Mouse (Mus musculus): Measurements from ENCODE around the gene Glmn.

DNA sequence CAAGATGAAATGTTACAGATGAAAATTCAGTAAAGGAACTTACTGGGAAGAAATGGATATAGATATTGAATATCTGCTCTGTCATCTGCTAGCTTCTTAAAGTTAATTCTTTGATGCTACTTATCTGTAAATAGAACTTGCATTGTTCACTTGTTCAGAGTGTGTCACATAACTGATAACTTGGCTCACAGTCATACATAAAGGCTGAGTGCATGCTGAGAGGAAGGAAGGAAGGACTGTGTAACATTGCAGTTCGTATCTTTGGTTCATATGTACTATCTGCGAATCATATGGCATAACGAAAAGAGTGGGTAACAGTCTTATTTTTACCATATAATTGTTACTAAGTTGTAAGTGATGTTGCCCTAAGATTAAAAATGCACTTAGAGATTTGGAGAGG, 23.6 kb upstream of the Glmn start:
- TF ChIP-seq ZNF384 (IDR thresholded peaks at IDR 0.05; ENCODE audit: low read depth, low read length) (no peak), MAFK (IDR thresholded peaks at IDR 0.05; ENCODE audit: insufficient read depth, low read depth, low read length) (no peak), ZC3H11A (IDR thresholded peaks at IDR 0.05; ENCODE audit: borderline replicate concordance, low read depth, low read length) (no peak), HCFC1 (IDR thresholded peaks at IDR 0.05; ENCODE audit: borderline replicate concordance, insufficient read depth, low read length) (no peak)

Data from ES-E14 (cell line).